Mouse (Mus musculus) hindbrain, postnatal 0 days (tissue): ENCODE results near the gene Acadl. TPM values are rescaled to one million over a fixed set of nuclear protein-coding genes. Genes with fewer than 3 reads are reported as not detected.

ENCODE experiments used
- ATAC-seq: fragments of 200-750 bp; cut with Nextera tagmentation; 2 replicates; pipeline ENCODE4 v1.8.0; 2017; ENCODE audit warnings: mild to moderate bottlenecking, moderate TSS enrichment, moderate library complexity
- DNase-seq: peaks from one replicate; pipeline ENCODE4 v3.0.0-alpha.2; 2015; ENCODE audit warnings: low spot score
- H3K27ac ChIP-seq: fragments of 300-500 bp; sonication (generic); 2 replicates; pipeline ENCODE4 v1.5.1; 2014; ENCODE audit warnings: mild to moderate bottlenecking
- H3K27me3 ChIP-seq: fragments of 300-500 bp; sonication (generic); 2 replicates; pipeline ENCODE4 v1.6.1; 2014; ENCODE audit warnings: low read length, mixed read lengths; ENCODE audit not compliant: insufficient read depth
- H3K36me3 ChIP-seq: fragments of 300-500 bp; sonication (generic); 2 replicates; pipeline ENCODE4 v1.6.1; 2014; ENCODE audit warnings: low read length, mixed read lengths; ENCODE audit not compliant: insufficient read depth
- H3K4me1 ChIP-seq: fragments of 300-500 bp; sonication (generic); 2 replicates; pipeline ENCODE4 v1.6.1; 2014; ENCODE audit warnings: antibody characterized with exemption, low read length, mixed read lengths; ENCODE audit not compliant: insufficient read depth
- H3K4me2 ChIP-seq: fragments of 300-500 bp; sonication (generic); 2 replicates; pipeline ENCODE4 v1.6.1; 2014; ENCODE audit warnings: low read depth, mild to moderate bottlenecking, low read length, moderate library complexity, mixed read lengths
- H3K4me3 ChIP-seq: fragments of 300-500 bp; sonication (generic); 2 replicates; pipeline ENCODE4 v1.5.1; 2014; ENCODE audit warnings: low read length
- H3K9ac ChIP-seq: fragments of 300-500 bp; sonication (generic); replicated peaks from 2 replicates; pipeline ENCODE4 v1.6.1; 2014; ENCODE audit warnings: mild to moderate bottlenecking, low read length, moderate library complexity, mixed read lengths
- H3K9me3 ChIP-seq: fragments of 300-500 bp; sonication (generic); 2 replicates; pipeline ENCODE4 v1.6.1; 2016; ENCODE audit warnings: low read length, mixed read lengths
- CTCF ChIP-seq: IDR thresholded peaks from 2 replicates; pipeline ENCODE4 v1.5.1; 2016; ENCODE audit warnings: antibody characterized with exemption, control low read depth, low read depth
- WGBS: fragments of 180-500 bp; shearing (Covaris S2); extraction: QIAGEN DNeasy Blood & Tissue Kit; methylation state at CpG from one replicate; pipeline ENCODE4 v1.1.7; 2014; 5-methylcytosine and 5-hydroxymethylcytosine counted together
- polyA plus RNA-seq: library from polyadenylated mRNA; unstranded; fragments of >200 nt; fragmentation: Nextera tagmentation; extraction: Ambion mirVana; gene quantifications from 2 replicates; pipeline ENCODE4 v1.2.1, GENCODE M21; 2015
- total RNA-seq: library from RNA; depleted of rRNA; stranded (reverse); fragments of >200 nt; gene quantifications from 2 replicates; pipeline ENCODE4 v1.2.3, GENCODE M21; 2014; rRNA removed

Acadl gene
- total and polyA plus RNA-seq, 2 experiments from 2014 or later: 7.8 to 96.9 TPM

- DNase-seq: no peak
- no peak overlapping the region for H3K9ac ChIP-seq
- H3K27me3 ChIP-seq: no peaks in the 10 kb centered on the region
- no peaks in the 10 kb centered on the region for H3K9me3 ChIP-seq
- no peak overlapping the region for H3K4me2 ChIP-seq
- no peak for ATAC-seq
- H3K36me3 ChIP-seq: no peaks in the 10 kb centered on the region
- 93% methylated on average over 2 of the region's 2 CpGs for WGBS
- no peak for TF ChIP-seq CTCF
- H3K27ac ChIP-seq: no peak overlapping the region
- no peaks in the 10 kb centered on the region for H3K4me1 ChIP-seq
- no peak overlapping the region for H3K4me3 ChIP-seq
Observed at GRCm38 (mm10) chr1:66792838-66793466, 70.1 kb downstream of the Acadl start.

DNA sequence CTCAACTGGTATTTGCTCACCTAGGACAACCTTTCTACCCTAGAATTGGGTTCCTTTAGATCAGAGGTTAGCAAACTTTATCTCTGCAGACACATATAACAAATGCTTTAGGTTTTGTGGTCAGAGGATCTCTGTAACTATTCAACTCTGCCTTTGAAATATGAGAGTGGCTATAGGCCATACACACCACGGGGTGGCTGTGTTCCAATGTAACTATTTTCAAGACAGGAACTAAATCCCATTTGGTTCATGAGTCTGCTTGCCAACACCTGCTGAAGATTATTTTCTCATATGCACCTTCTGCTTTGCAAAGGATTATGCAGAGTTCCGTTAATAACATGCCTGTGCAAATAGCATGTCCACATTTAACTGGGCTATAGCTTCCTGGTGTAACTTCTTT is 80.8 kb downstream of the Acadl start:
- ATAC-seq (no peak), DNase-seq (peak; percentile 5)
- Histone ChIP-seq H3K27me3 (no peaks in the 10 kb centered on the region), H3K9ac (no peak overlapping the region), H3K4me1 (no peaks in the 10 kb centered on the region), H3K36me3 (no peaks in the 10 kb centered on the region), H3K4me2 (no peak overlapping the region), H3K27ac (no peak overlapping the region), H3K4me3 (no peak overlapping the region), H3K9me3 (no peaks in the 10 kb centered on the region)
- no peak for TF ChIP-seq CTCF
- 63% methylated on average over 2 of the region's 2 CpGs for WGBS

GRCm38 (mm10) chr1:66781027-66781426 is 82.0 kb downstream of the Acadl start:
- H3K36me3 ChIP-seq: no peaks in the 10 kb centered on the region
- H3K4me1 ChIP-seq: no peaks in the 10 kb centered on the region
- no peak overlapping the region for H3K27ac ChIP-seq
- ATAC-seq (no peak), DNase-seq (no peak)
- H3K27me3 ChIP-seq: no peaks in the 10 kb centered on the region
- no peak for TF ChIP-seq CTCF
- H3K4me2 ChIP-seq: no peak overlapping the region
- H3K9me3 ChIP-seq: no peaks in the 10 kb centered on the region
- H3K9ac ChIP-seq: no peak overlapping the region
- H3K4me3 ChIP-seq: no peak overlapping the region
- 85% methylated on average over 4 of the region's 4 CpGs for WGBS

Other genes with a start within 250 kb of the Acadl start
- gene Rpe, start 162.4 kb downstream of the Acadl start, total RNA-seq: 42.7 and 43.0 TPM in 2 replicates
- gene Rpe, start 162.4 kb downstream of the Acadl start, polyA plus RNA-seq: 25.9 and 28.1 TPM in 2 replicates
- gene Kansl1l, start 45.7 kb downstream of the Acadl start, total RNA-seq: 16.4 and 19.3 TPM in 2 replicates
- gene Kansl1l, start 45.7 kb downstream of the Acadl start, polyA plus RNA-seq: 10.1 and 10.6 TPM in 2 replicates
- 0.99 and 8.7 TPM in 2 replicates for gene Myl1, start 82.1 kb upstream of the Acadl start, total RNA-seq
- gene Myl1, start 82.1 kb upstream of the Acadl start, polyA plus RNA-seq: 0.28 and 0.58 TPM in 2 replicates
- 143 and 156 TPM in 2 replicates for gene Lancl1, start 175.6 kb upstream of the Acadl start, total RNA-seq
- gene Lancl1, start 175.6 kb upstream of the Acadl start, polyA plus RNA-seq: 192 and 199 TPM in 2 replicates